20 mouse cellular contexts compared by ENCODE assay signal in genomic region chr10:85993836-85994235, GRCm38 (mm10). TPM values are rescaled to one million over a fixed set of nuclear protein-coding genes. Genes with fewer than 3 reads are reported as not detected.
"Had no signal": no experiment of that assay in that cellular context is flagged by ENCODE, and none has a peak within 500 bp of the region (broad histone marks: within the 10 kb centered on the region; RNA-seq: fewer than 3 reads in every experiment).

No protein-coding gene starts in this region.

- H3K4me1 ChIP-seq: neural tube, embryonic 13.5 days; neural tube, embryonic 15.5 days; stomach, embryonic 15.5 days had no signal

- H3K9me3 ChIP-seq: neural tube, embryonic 13.5 days; neural tube, embryonic 15.5 days; stomach, embryonic 15.5 days had no signal

- DNase-seq: retina, postnatal 1 day; right cerebral cortex, adult 18-20 months; right cerebral cortex, postnatal 14 days; right cerebral cortex, postnatal 25 days; right cerebral cortex, postnatal 4 days; spleen, adult 18-20 months; thymus, adult 18-20 months; thymus, adult 2 months; thymus, postnatal 14 days; thymus, postnatal 25 days; thymus, postnatal 36 days; thymus, postnatal 4 days had no signal

- H3K36me3 ChIP-seq: neural tube, embryonic 13.5 days; neural tube, embryonic 15.5 days; stomach, embryonic 15.5 days had no signal

- H3K27me3 ChIP-seq: neural tube, embryonic 13.5 days; neural tube, embryonic 15.5 days; stomach, embryonic 15.5 days had no signal

- H3K9ac ChIP-seq: neural tube, embryonic 13.5 days; neural tube, embryonic 15.5 days; stomach, embryonic 15.5 days had no signal

- H3K4me3 ChIP-seq: neural tube, embryonic 13.5 days; neural tube, embryonic 15.5 days; stomach, embryonic 15.5 days had no signal

- H3K27ac ChIP-seq: neural tube, embryonic 13.5 days; neural tube, embryonic 15.5 days; stomach, embryonic 15.5 days; stomach, postnatal 0 days had no signal

RNA-seq across cellular contexts. Expression of gene Bpifc, which starts 17.9 kb away (rescaled TPM):
- total RNA-seq: neutrophil, adult 5-6 weeks had no signal
- polyA plus RNA-seq: neural tube, embryonic 13.5 days; neural tube, embryonic 14.5 days; small intestine, adult 2 months; spleen, adult 2 months had no signal
